Mouse (Mus musculus) bone marrow macrophage, adult 2 months (primary cell): Measurements from ENCODE around the gene Stxbp1.

Experiments used
- CTCF ChIP-seq: IDR thresholded peaks from 2 replicates; pipeline ENCODE4 v1.5.1; 2012; ENCODE audit warnings: low read depth, mild to moderate bottlenecking, low read length, moderate library complexity
- POLR2A ChIP-seq: IDR thresholded peaks from 2 replicates; pipeline ENCODE4 v1.6.1; 2012; ENCODE audit warnings: mild to moderate bottlenecking, low read depth, low read length, borderline replicate concordance

- TF ChIP-seq CTCF (no peak), POLR2A (no peak)
Observed at GRCm38 (mm10) chr2:32791297-32791696, 55.7 kb downstream of the Stxbp1 start.
